Mouse (Mus musculus) MEL (cell line): ENCODE data around the gene Amdhd2.

ENCODE experiments used
- CTCF ChIP-seq, 3 experiments: IDR thresholded peaks in 2 of 3; conservative IDR thresholded peaks in 1 of 3; 2 replicates each; pipeline ENCODE4 v1.5.1; 2011 to 2012; ENCODE audit warnings: low read length in 3 of 3, low read depth in 2 of 3, mild to moderate bottlenecking in 2 of 3, improper control_type of control experiment in 1 of 3, inconsistent platforms in 1 of 3, mixed read lengths in 1 of 3, moderate library complexity in 1 of 3; ENCODE audit not compliant: control insufficient read depth in 1 of 3, insufficient read depth in 1 of 3, poor library complexity in 1 of 3, severe bottlenecking in 1 of 3
- JUND ChIP-seq: IDR thresholded peaks from 2 replicates; pipeline ENCODE4 v1.6.1; 2011; ENCODE audit warnings: low read depth, mild to moderate bottlenecking, improper control_type of control experiment, low read length
- MAFK ChIP-seq: IDR thresholded peaks from 2 replicates; pipeline ENCODE4 v1.6.1; 2011; ENCODE audit warnings: low read depth, mild to moderate bottlenecking, low read length, improper control_type of control experiment, borderline replicate concordance
- POLR2A ChIP-seq, 2 experiments: IDR thresholded peaks; 2 replicates each; pipeline ENCODE4 v1.6.1; 2011 to 2012; ENCODE audit warnings: low read length in 2 of 2, mild to moderate bottlenecking in 2 of 2, control low read depth in 1 of 2, improper control_type of control experiment in 1 of 2, low read depth in 1 of 2, moderate library complexity in 1 of 2; ENCODE audit not compliant: control insufficient read depth in 1 of 2, insufficient read depth in 1 of 2, poor library complexity in 1 of 2
- POLR2AphosphoS2 ChIP-seq: IDR thresholded peaks from 2 replicates; pipeline ENCODE4 v1.6.1; 2011; ENCODE audit warnings: low read length, improper control_type of control experiment
- RAD21 ChIP-seq: IDR thresholded peaks from 2 replicates; pipeline ENCODE4 v1.6.1; 2011; ENCODE audit warnings: mild to moderate bottlenecking, low read depth, low read length, improper control_type of control experiment
- TCF12 ChIP-seq: IDR thresholded peaks from 2 replicates; pipeline ENCODE4 v1.6.1; 2014; ENCODE audit warnings: low read depth, mild to moderate bottlenecking, inconsistent platforms, low read length, improper control_type of control experiment, moderate library complexity
- UBTF ChIP-seq: IDR thresholded peaks from 2 replicates; pipeline ENCODE4 v1.6.1; 2012; ENCODE audit warnings: low read depth, mild to moderate bottlenecking, inconsistent platforms, low read length, improper control_type of control experiment, moderate library complexity, borderline replicate concordance; ENCODE audit not compliant: insufficient read depth
- ZKSCAN1 ChIP-seq: IDR thresholded peaks from 2 replicates; pipeline ENCODE4 v1.6.1; 2012; ENCODE audit warnings: low read depth, mild to moderate bottlenecking, inconsistent platforms, low read length, improper control_type of control experiment, moderate library complexity

- no peak for TF ChIP-seq TCF12
- no peak for TF ChIP-seq ZKSCAN1
- TF ChIP-seq POLR2AphosphoS2 = no peak
- no peak for TF ChIP-seq CTCF (IDR thresholded peaks at IDR 0.05 in 2 of 3, conservative IDR thresholded peaks at IDR 0.05 in 1 of 3; ENCODE audit: control insufficient read depth in 1 of 3, insufficient read depth in 1 of 3, low read depth in 2 of 3, low read length in 3 of 3, poor library complexity in 1 of 3, severe bottlenecking in 1 of 3)
- TF ChIP-seq JUND = no peak
- TF ChIP-seq POLR2A (IDR thresholded peaks at IDR 0.05; ENCODE audit: control insufficient read depth in 1 of 2, insufficient read depth in 1 of 2, low read depth in 1 of 2, low read length in 2 of 2, poor library complexity in 1 of 2) = no peak
- TF ChIP-seq MAFK = no peak
- no peak for TF ChIP-seq UBTF
- TF ChIP-seq RAD21 = no peak
These were observed 23.6 kb downstream of the Amdhd2 start for GRCm38 (mm10) chr17:24139968-24140367.
